ENCODE assay signal across 1 mouse cellular context in genomic region chr7:30216723-30217151, GRCm38 (mm10).
TF ChIP-seq lines count a peak whose summit lies in the region.

No protein-coding gene starts in this region.

TF ChIP-seq in CH12.LX, 34 proteins besides CTCF, POLR2A, EP300 and RAD21:
- TF ChIP-seq CHD2 (IDR thresholded peaks at IDR 0.05; ENCODE audit: low read length) (no peak), ZC3H11A (IDR thresholded peaks at IDR 0.05; ENCODE audit: low read depth, low read length) (no peak), MXI1 (IDR thresholded peaks at IDR 0.05; ENCODE audit: low read depth, low read length) (no peak), KAT2A (IDR thresholded peaks at IDR 0.05; ENCODE audit: insufficient replicate concordance, low read length) (peak; percentile 64; the same call in 1 of the 2 replicates), ELF1 (IDR thresholded peaks at IDR 0.05; ENCODE audit: low read depth, low read length) (peak; percentile 80), E2F4 (IDR thresholded peaks at IDR 0.05; ENCODE audit: insufficient replicate concordance, low read depth, low read length) (no peak), MYC (IDR thresholded peaks at IDR 0.05; ENCODE audit: low read depth, low read length) (no peak), HCFC1 (IDR thresholded peaks at IDR 0.05; ENCODE audit: low read depth, low read length) (peak; percentile 87), USF1 (IDR thresholded peaks at IDR 0.05; ENCODE audit: low read depth, low read length) (no peak), SMC3 (IDR thresholded peaks at IDR 0.05; ENCODE audit: low read depth, low read length) (peak; percentile 55), MEF2A (IDR thresholded peaks at IDR 0.05; ENCODE audit: borderline replicate concordance, low read depth, low read length) (0 out of 2 replicates have a peak, but pooled peaks have one; percentile 26), MAZ (IDR thresholded peaks at IDR 0.05; ENCODE audit: low read depth, low read length) (peak; percentile 67; the same call in 1 of the 2 replicates)
